Mouse (Mus musculus) stomach, embryonic 14.5 days (tissue): ENCODE measurements around the gene Dclk2. TPM values are rescaled to one million over a fixed set of nuclear protein-coding genes. Genes with fewer than 3 reads are reported as not detected.

ENCODE experiments used
- ATAC-seq: fragments of 200-750 bp; cut with Nextera tagmentation; 2 replicates; pipeline ENCODE4 v1.8.0; 2017; ENCODE audit warnings: low read depth, moderate TSS enrichment; ENCODE audit not compliant: insufficient number of reproducible peaks, insufficient read depth, low FRiP score
- H3K27ac ChIP-seq: fragments of 300-500 bp; sonication (generic); 2 replicates; pipeline ENCODE4 v1.5.1; 2014; ENCODE audit warnings: mild to moderate bottlenecking, low read length, moderate library complexity, mixed read lengths
- H3K27me3 ChIP-seq: fragments of 300-500 bp; sonication (generic); 2 replicates; pipeline ENCODE4 v1.6.1; 2014; ENCODE audit warnings: low read length, control low read depth, mixed read lengths; ENCODE audit not compliant: control insufficient read depth, insufficient read depth
- H3K36me3 ChIP-seq: fragments of 300-500 bp; sonication (generic); 2 replicates; pipeline ENCODE4 v1.6.1; 2014; ENCODE audit warnings: mild to moderate bottlenecking, control low read depth, low read length, moderate library complexity, mixed read lengths; ENCODE audit not compliant: control insufficient read depth, insufficient read depth
- H3K4me1 ChIP-seq: fragments of 300-500 bp; sonication (generic); 2 replicates; pipeline ENCODE4 v1.6.1; 2014; ENCODE audit warnings: low read length, control low read depth, mixed read lengths; ENCODE audit not compliant: control insufficient read depth, insufficient read depth
- H3K4me2 ChIP-seq: fragments of 300-500 bp; sonication (generic); replicated peaks from 2 replicates; pipeline ENCODE4 v1.6.1; 2014; ENCODE audit warnings: low read depth, low read length, control low read depth
- H3K4me3 ChIP-seq: fragments of 300-500 bp; sonication (generic); 2 replicates; pipeline ENCODE4 v1.5.1; 2014; ENCODE audit warnings: low read depth, low read length, control low read depth
- H3K9ac ChIP-seq: fragments of 300-500 bp; sonication (generic); replicated peaks from 2 replicates; pipeline ENCODE4 v1.6.1; 2014; ENCODE audit warnings: low read depth, mild to moderate bottlenecking, control low read depth, low read length, moderate library complexity, mixed read lengths
- H3K9me3 ChIP-seq: fragments of 300-500 bp; sonication (generic); 2 replicates; pipeline ENCODE4 v1.6.1; 2016; ENCODE audit warnings: low read depth, low read length, control low read depth; ENCODE audit not compliant: control insufficient read depth
- WGBS: fragments of 180-500 bp; shearing (Covaris S2); extraction: QIAGEN DNeasy Blood & Tissue Kit; methylation state at CpG from one replicate; pipeline ENCODE4 v1.1.7; 2014; 5-methylcytosine and 5-hydroxymethylcytosine counted together
- polyA plus RNA-seq: library from polyadenylated mRNA; unstranded; fragments of >200 nt; fragmentation: Nextera tagmentation; extraction: Ambion mirVana; gene quantifications from 2 replicates; pipeline ENCODE4 v1.2.1, GENCODE M21; 2014

The Dclk2 gene
- polyA plus RNA-seq, 1 experiment from 2014 or later = 6.7 TPM

GRCm38 (mm10) chr3:86786280-86786679 lies 134.4 kb downstream of the Dclk2 start:
- WGBS = 85% methylated on average over 12 of the region's 12 CpGs
- H3K4me2 ChIP-seq = no peak overlapping the region
- no peaks in the 10 kb centered on the region for H3K36me3 ChIP-seq
- H3K27ac ChIP-seq = no peak overlapping the region
- H3K27me3 ChIP-seq = no peaks in the 10 kb centered on the region
- no peaks in the 10 kb centered on the region for H3K9me3 ChIP-seq
- no peak overlapping the region for H3K4me3 ChIP-seq
- H3K9ac ChIP-seq = no peak overlapping the region
- peaks cover 19% of the 10 kb centered on the region; the same call in 1 of the 2 replicates for H3K4me1 ChIP-seq
- ATAC-seq = no peak

GRCm38 (mm10) chr3:86784930-86785329 lies 135.7 kb downstream of the Dclk2 start:
- H3K4me2 ChIP-seq = no peak overlapping the region
- 57% methylated on average over 11 of the region's 11 CpGs for WGBS
- peaks cover 19% of the 10 kb centered on the region; the same call in 1 of the 2 replicates for H3K4me1 ChIP-seq
- H3K27me3 ChIP-seq = no peaks in the 10 kb centered on the region
- no peaks in the 10 kb centered on the region for H3K9me3 ChIP-seq
- no peak overlapping the region for H3K27ac ChIP-seq
- H3K9ac ChIP-seq = no peak overlapping the region
- ATAC-seq = 0 out of 2 replicates have a peak, but pooled peaks have one; percentile 4
- H3K36me3 ChIP-seq = no peaks in the 10 kb centered on the region
- H3K4me3 ChIP-seq = no peak overlapping the region

- no peak for ATAC-seq
- Histone ChIP-seq H3K4me3 (no peak overlapping the region), H3K4me2 (no peak overlapping the region), H3K4me1 (peaks cover 19% of the 10 kb centered on the region; the same call in 1 of the 2 replicates), H3K36me3 (no peaks in the 10 kb centered on the region), H3K27me3 (no peaks in the 10 kb centered on the region), H3K9me3 (no peaks in the 10 kb centered on the region), H3K9ac (no peak overlapping the region), H3K27ac (no peak overlapping the region)
- 87% methylated on average over 3 of the region's 3 CpGs for WGBS
Observed at GRCm38 (mm10) chr3:86784051-86784450, 136.6 kb downstream of the Dclk2 start.

- no peaks in the 10 kb centered on the region; the same call in 1 of the 2 replicates for H3K36me3 ChIP-seq
- H3K4me1 ChIP-seq = peaks cover 4% of the 10 kb centered on the region
- H3K9ac ChIP-seq = no peak overlapping the region
- no peak overlapping the region for H3K4me2 ChIP-seq
- H3K9me3 ChIP-seq = no peaks in the 10 kb centered on the region
- no peak overlapping the region for H3K4me3 ChIP-seq
- 76% methylated on average over 4 of the region's 4 CpGs for WGBS
- no peak overlapping the region for H3K27ac ChIP-seq
- ATAC-seq = no peak
- H3K27me3 ChIP-seq = no peaks in the 10 kb centered on the region
Observed at GRCm38 (mm10) chr3:86779704-86780103, 140.9 kb downstream of the Dclk2 start.

- 82% methylated on average over 6 of the region's 6 CpGs for WGBS
- Histone ChIP-seq H3K9ac (no peak overlapping the region), H3K27me3 (no peaks in the 10 kb centered on the region), H3K9me3 (no peaks in the 10 kb centered on the region), H3K27ac (no peak overlapping the region), H3K4me1 (peaks cover 4% of the 10 kb centered on the region), H3K4me2 (no peak overlapping the region), H3K36me3 (no peaks in the 10 kb centered on the region; the same call in 1 of the 2 replicates), H3K4me3 (no peak overlapping the region)
- no peak for ATAC-seq
Observed at GRCm38 (mm10) chr3:86775444-86775828, 145.2 kb downstream of the Dclk2 start.

GRCm38 (mm10) chr3:86774566-86775443 lies 145.8 kb downstream of the Dclk2 start:
- no peak overlapping the region for H3K4me2 ChIP-seq
- H3K4me1 ChIP-seq = peaks cover 4% of the 10 kb centered on the region
- H3K27me3 ChIP-seq = no peaks in the 10 kb centered on the region
- ATAC-seq = no peak
- H3K4me3 ChIP-seq = no peak overlapping the region
- no peaks in the 10 kb centered on the region for H3K9me3 ChIP-seq
- no peak overlapping the region for H3K9ac ChIP-seq
- H3K27ac ChIP-seq = no peak overlapping the region
- H3K36me3 ChIP-seq = no peaks in the 10 kb centered on the region; the same call in 1 of the 2 replicates
- 67% methylated on average over 14 of the region's 14 CpGs for whole genome bisulfite sequencing

GRCm38 (mm10) chr3:86768969-86769368 lies 151.7 kb downstream of the Dclk2 start:
- H3K36me3 ChIP-seq = no peaks in the 10 kb centered on the region
- no peaks in the 10 kb centered on the region for H3K4me1 ChIP-seq
- no peak for ATAC-seq
- no peak overlapping the region for H3K4me3 ChIP-seq
- no peak overlapping the region for H3K27ac ChIP-seq
- 61% methylated on average over 6 of the region's 6 CpGs for WGBS
- H3K27me3 ChIP-seq = no peaks in the 10 kb centered on the region
- no peak overlapping the region for H3K4me2 ChIP-seq
- H3K9me3 ChIP-seq = no peaks in the 10 kb centered on the region
- H3K9ac ChIP-seq = no peak overlapping the region

GRCm38 (mm10) chr3:86768553-86768952 lies 152.1 kb downstream of the Dclk2 start:
- Histone ChIP-seq H3K4me2 (no peak overlapping the region), H3K4me1 (no peaks in the 10 kb centered on the region), H3K4me3 (no peak overlapping the region), H3K36me3 (no peaks in the 10 kb centered on the region), H3K9me3 (no peaks in the 10 kb centered on the region), H3K27ac (no peak overlapping the region), H3K27me3 (no peaks in the 10 kb centered on the region), H3K9ac (no peak overlapping the region)
- ATAC-seq = no peak
- 27% methylated on average over 8 of the region's 8 CpGs for WGBS
